Mouse (Mus musculus): Measurements from ENCODE around the gene Parvg. TPM values are rescaled to one million over a fixed set of nuclear protein-coding genes. Genes with fewer than 3 reads are reported as not detected.

Gene Parvg
- total and polyA plus RNA-seq, 3 experiments, result 0.02 TPM; not detected in 2

GRCm38 (mm10) chr15:84336281-84336817 is 12.5 kb downstream of the Parvg start:
- H3K4me3 ChIP-seq (ENCODE audit: low read depth, low read length), result no peak overlapping the region
- H3K36me3 ChIP-seq (replicated peaks), result no peaks in the 10 kb centered on the region
- H3K27me3 ChIP-seq (ENCODE audit: insufficient read depth, low read length), result no peaks in the 10 kb centered on the region
- TF ChIP-seq POLR2AphosphoS5 (IDR thresholded peaks at IDR 0.05; ENCODE audit: insufficient replicate concordance, low read depth, low read length), result no peak
- no peak for TF ChIP-seq TAL1 (conservative IDR thresholded peaks at IDR 0.05; ENCODE audit: low read depth, low read length)
- no peak for TF ChIP-seq GATA2 (IDR thresholded peaks at IDR 0.05; ENCODE audit: borderline replicate concordance, low read depth, low read length)
- DNase-seq (ENCODE audit: low spot score), result no peak
- peaks cover 92% of the 10 kb centered on the region for H3K9me3 ChIP-seq (replicated peaks)
- no peaks in the 10 kb centered on the region for H3K4me1 ChIP-seq (ENCODE audit: insufficient read depth, low read depth, low read length)
- no peak for ATAC-seq (ENCODE audit: extremely low read depth, insufficient number of reproducible peaks, low FRiP score, poor library complexity, severe bottlenecking)

DNA sequence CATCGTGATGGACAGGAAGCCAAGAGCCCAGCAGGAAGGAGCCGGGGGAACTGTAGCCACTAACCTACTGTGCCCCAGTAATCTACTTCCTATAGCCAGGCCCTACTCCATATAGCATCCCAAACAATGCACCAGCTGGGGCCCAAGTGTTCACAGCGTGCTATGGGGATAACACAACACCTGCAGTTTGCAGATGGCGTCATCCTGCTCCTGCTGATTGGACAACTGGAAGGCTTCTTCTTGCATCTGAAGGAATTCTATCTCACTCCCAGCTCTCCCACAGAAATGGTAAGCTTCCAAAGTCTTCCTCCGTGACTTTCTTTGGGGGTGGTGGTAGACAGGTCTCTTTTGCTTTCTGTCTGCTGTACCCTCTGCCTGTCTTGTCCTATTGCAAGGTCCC is 13.8 kb downstream of the Parvg start:
- Histone ChIP-seq H3K9me3 (replicated peaks) (peaks cover 93% of the 10 kb centered on the region), H3K4me1 (ENCODE audit: insufficient read depth, low read depth, low read length) (no peaks in the 10 kb centered on the region), H3K36me3 (replicated peaks) (no peaks in the 10 kb centered on the region), H3K4me3 (ENCODE audit: low read depth, low read length) (no peak overlapping the region), H3K27me3 (ENCODE audit: insufficient read depth, low read length) (no peaks in the 10 kb centered on the region)
- DNase-seq (ENCODE audit: low spot score) (no peak), ATAC-seq (ENCODE audit: extremely low read depth, insufficient number of reproducible peaks, low FRiP score, poor library complexity, severe bottlenecking) (no peak)
- TF ChIP-seq GATA2 (IDR thresholded peaks at IDR 0.05; ENCODE audit: borderline replicate concordance, low read depth, low read length) (no peak), CTCF (IDR thresholded peaks at IDR 0.05; ENCODE audit: low read depth, low read length) (no peak), GATA1 (IDR thresholded peaks at IDR 0.05; ENCODE audit: borderline replicate concordance, low read length) (no peak), POLR2AphosphoS5 (IDR thresholded peaks at IDR 0.05; ENCODE audit: insufficient replicate concordance, low read depth, low read length) (no peak), TAL1 (conservative IDR thresholded peaks at IDR 0.05; ENCODE audit: low read depth, low read length) (no peak)

DNA sequence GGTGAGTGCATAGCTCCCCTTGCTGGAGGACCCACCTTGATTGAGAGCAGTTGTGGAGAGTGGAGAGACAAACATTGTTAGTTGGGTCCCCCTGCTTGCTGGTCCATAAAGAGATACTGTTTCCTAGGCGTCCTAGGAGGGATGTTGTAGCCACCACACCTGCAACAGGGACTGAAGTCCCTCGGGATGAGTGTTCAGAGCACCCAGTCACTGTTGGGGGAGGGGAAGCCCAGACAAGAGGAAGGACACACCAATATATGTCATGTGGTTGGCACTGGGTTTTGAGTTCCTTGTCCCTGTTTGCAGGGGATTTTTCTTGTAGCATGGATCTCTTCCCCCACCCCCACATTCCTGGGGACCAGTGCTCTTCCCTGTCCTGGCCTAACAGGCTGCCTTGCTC is 17.1 kb downstream of the Parvg start:
- H3K9me3 ChIP-seq (replicated peaks), result peaks cover 83% of the 10 kb centered on the region
- ATAC-seq (ENCODE audit: extremely low read depth, insufficient number of reproducible peaks, low FRiP score, poor library complexity, severe bottlenecking), result no peak

DNA sequence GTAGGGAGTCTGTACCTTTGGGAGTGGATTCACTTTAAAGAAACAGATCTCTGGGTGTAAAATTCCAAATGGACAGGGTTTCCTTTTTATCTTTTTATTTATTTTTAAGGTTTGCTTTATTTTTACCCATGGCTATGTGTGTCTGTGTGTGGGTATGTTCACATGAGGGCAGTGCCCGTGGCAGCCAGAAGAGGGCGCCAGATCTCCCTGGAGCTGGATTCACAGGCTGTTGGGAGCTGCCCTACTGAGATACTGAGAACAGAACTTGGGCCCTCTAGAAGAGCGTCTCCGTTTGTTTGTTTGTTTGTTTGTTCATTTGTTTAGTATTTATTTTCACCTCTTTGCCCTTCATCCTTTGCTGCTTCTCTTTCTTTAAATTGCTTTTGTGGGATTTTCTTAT is 24.9 kb downstream of the Parvg start:
- Histone ChIP-seq H3K4me1 (ENCODE audit: insufficient read depth, low read depth, low read length) (no peaks in the 10 kb centered on the region), H3K4me3 (ENCODE audit: low read depth, low read length) (no peak overlapping the region), H3K9me3 (replicated peaks) (peaks cover 76% of the 10 kb centered on the region), H3K36me3 (replicated peaks) (no peaks in the 10 kb centered on the region), H3K27me3 (ENCODE audit: insufficient read depth, low read length) (no peaks in the 10 kb centered on the region)
- DNase-seq (ENCODE audit: low spot score) (no peak), ATAC-seq (ENCODE audit: extremely low read depth, insufficient number of reproducible peaks, low FRiP score, poor library complexity, severe bottlenecking) (no peak)
- TF ChIP-seq TAL1 (conservative IDR thresholded peaks at IDR 0.05; ENCODE audit: low read depth, low read length) (no peak), GATA1 (IDR thresholded peaks at IDR 0.05; ENCODE audit: borderline replicate concordance, low read length) (no peak), GATA2 (IDR thresholded peaks at IDR 0.05; ENCODE audit: borderline replicate concordance, low read depth, low read length) (no peak), CTCF (IDR thresholded peaks at IDR 0.05; ENCODE audit: low read depth, low read length) (no peak), POLR2AphosphoS5 (IDR thresholded peaks at IDR 0.05; ENCODE audit: insufficient replicate concordance, low read depth, low read length) (no peak)

More for the DNA sequence above, 17.1 kb downstream of the Parvg start:
- Histone ChIP-seq H3K4me1 (ENCODE audit: insufficient read depth, low read depth, low read length) (no peaks in the 10 kb centered on the region), H3K4me3 (ENCODE audit: low read depth, low read length) (no peak overlapping the region), H3K36me3 (replicated peaks) (no peaks in the 10 kb centered on the region), H3K27me3 (ENCODE audit: insufficient read depth, low read length) (no peaks in the 10 kb centered on the region)
- no peak for DNase-seq (ENCODE audit: low spot score)
- TF ChIP-seq CTCF (IDR thresholded peaks at IDR 0.05; ENCODE audit: low read depth, low read length) (no peak), POLR2AphosphoS5 (IDR thresholded peaks at IDR 0.05; ENCODE audit: insufficient replicate concordance, low read depth, low read length) (no peak), TAL1 (conservative IDR thresholded peaks at IDR 0.05; ENCODE audit: low read depth, low read length) (no peak), GATA1 (IDR thresholded peaks at IDR 0.05; ENCODE audit: borderline replicate concordance, low read length) (no peak), GATA2 (IDR thresholded peaks at IDR 0.05; ENCODE audit: borderline replicate concordance, low read depth, low read length) (no peak)

DNA sequence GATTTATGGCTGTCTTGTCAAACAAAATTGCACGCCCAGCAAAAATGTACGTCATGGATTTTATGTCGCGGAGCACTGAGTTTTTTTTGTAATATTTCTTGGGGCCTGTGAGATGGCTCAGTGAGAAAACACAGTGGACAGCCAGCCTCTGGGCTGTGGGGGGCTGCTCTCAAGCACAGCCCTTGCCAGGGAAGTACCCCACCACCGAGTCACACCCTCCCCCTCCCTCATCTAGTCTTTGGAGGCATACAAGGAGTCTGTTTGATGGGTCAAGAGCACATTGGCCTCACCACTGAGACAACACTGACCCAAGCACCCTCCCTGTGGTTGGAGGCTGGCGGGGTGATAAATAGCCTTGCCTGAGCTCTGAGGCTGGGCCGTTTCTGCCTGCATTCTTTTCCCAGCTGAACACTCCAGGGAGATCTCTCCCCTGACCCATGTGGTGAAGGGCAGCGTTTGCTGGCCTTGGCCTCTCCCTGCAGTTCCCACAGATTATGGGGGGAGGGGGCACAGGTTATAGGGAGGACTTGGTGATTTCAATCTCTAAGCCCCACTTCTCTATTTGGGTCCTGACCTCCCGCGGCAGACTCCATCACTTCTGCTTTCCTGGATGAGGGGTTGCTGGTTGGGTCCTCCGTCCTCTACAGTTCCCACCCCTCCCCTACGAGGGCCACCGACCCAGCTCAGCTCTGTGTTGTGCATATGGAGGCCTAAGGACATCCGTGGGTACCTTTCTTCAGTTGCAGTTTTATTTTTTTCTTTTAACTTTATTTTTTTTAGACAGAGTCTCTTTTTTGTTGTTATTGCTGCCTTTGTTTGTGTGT is 26.3 kb downstream of the Parvg start:
- Histone ChIP-seq H3K4me3 (ENCODE audit: low read depth, low read length) (no peak overlapping the region), H3K4me1 (ENCODE audit: insufficient read depth, low read depth, low read length) (no peaks in the 10 kb centered on the region), H3K27me3 (ENCODE audit: insufficient read depth, low read length) (no peaks in the 10 kb centered on the region), H3K36me3 (replicated peaks) (no peaks in the 10 kb centered on the region), H3K9me3 (replicated peaks) (peaks cover 82% of the 10 kb centered on the region)
- DNase-seq (ENCODE audit: low spot score) (no peak), ATAC-seq (ENCODE audit: extremely low read depth, insufficient number of reproducible peaks, low FRiP score, poor library complexity, severe bottlenecking) (no peak)
- TF ChIP-seq GATA2 (IDR thresholded peaks at IDR 0.05; ENCODE audit: borderline replicate concordance, low read depth, low read length) (no peak), CTCF (IDR thresholded peaks at IDR 0.05; ENCODE audit: low read depth, low read length) (no peak), GATA1 (IDR thresholded peaks at IDR 0.05; ENCODE audit: borderline replicate concordance, low read length) (no peak), TAL1 (conservative IDR thresholded peaks at IDR 0.05; ENCODE audit: low read depth, low read length) (no peak)

GRCm38 (mm10) chr15:84351342-84351741 is 27.5 kb downstream of the Parvg start:
- Histone ChIP-seq H3K9me3 (replicated peaks) (peaks cover 83% of the 10 kb centered on the region), H3K36me3 (replicated peaks) (no peaks in the 10 kb centered on the region), H3K27me3 (ENCODE audit: insufficient read depth, low read length) (no peaks in the 10 kb centered on the region), H3K4me3 (ENCODE audit: low read depth, low read length) (no peak overlapping the region), H3K4me1 (ENCODE audit: insufficient read depth, low read depth, low read length) (no peaks in the 10 kb centered on the region)
- DNase-seq (ENCODE audit: low spot score) (no peak), ATAC-seq (ENCODE audit: extremely low read depth, insufficient number of reproducible peaks, low FRiP score, poor library complexity, severe bottlenecking) (no peak)
- TF ChIP-seq POLR2AphosphoS5 (IDR thresholded peaks at IDR 0.05; ENCODE audit: insufficient replicate concordance, low read depth, low read length) (no peak), TAL1 (conservative IDR thresholded peaks at IDR 0.05; ENCODE audit: low read depth, low read length) (no peak), GATA2 (IDR thresholded peaks at IDR 0.05; ENCODE audit: borderline replicate concordance, low read depth, low read length) (no peak), GATA1 (IDR thresholded peaks at IDR 0.05; ENCODE audit: borderline replicate concordance, low read length) (no peak), CTCF (IDR thresholded peaks at IDR 0.05; ENCODE audit: low read depth, low read length) (no peak)
